Mouse (Mus musculus): ENCODE data around the gene Chmp4b. TPM values are rescaled to one million over a fixed set of nuclear protein-coding genes. Genes with fewer than 3 reads are reported as not detected.

Gene Chmp4b
- polyA plus RNA-seq, 1 experiment, result 116 TPM

DNA sequence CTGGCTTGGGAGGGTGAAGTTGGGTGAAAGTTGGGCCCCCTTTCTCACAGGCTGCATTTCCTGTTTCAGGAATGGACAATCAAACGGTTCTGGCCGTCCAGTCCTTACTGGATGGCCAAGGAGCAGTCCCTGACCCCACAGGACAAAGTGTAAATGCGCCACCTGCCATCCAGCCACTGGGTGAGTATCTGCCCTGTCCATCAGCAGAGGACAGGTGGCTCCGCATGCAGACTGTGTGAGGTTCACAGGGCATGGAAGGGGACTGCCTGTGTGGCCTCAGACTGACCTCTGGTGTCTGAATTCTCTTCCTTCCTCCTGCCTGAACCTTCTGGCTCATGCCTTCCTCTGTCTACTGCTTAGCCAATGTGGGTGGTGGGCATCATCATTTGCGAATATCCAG, 29.8 kb upstream of the Chmp4b start:
- Histone ChIP-seq H3K4me3 (ENCODE audit: low read depth, low read length) (no peak overlapping the region), H3K27ac (ENCODE audit: insufficient read depth, low read length) (no peak overlapping the region), H3K4me1 (ENCODE audit: control insufficient read depth, insufficient read depth, low read length) (no peaks in the 10 kb centered on the region), H3K27me3 (ENCODE audit: control insufficient read depth, insufficient read depth, low read length, poor library complexity, severe bottlenecking) (no peaks in the 10 kb centered on the region), H3K9me3 (replicated peaks; ENCODE audit: control insufficient read depth, insufficient read depth, low read length, poor library complexity, severe bottlenecking) (0 out of 2 replicates have a peak, but pooled peaks cover 3% of the 10 kb centered on the region), H3K36me3 (ENCODE audit: control insufficient read depth, insufficient read depth, low read length, poor library complexity, severe bottlenecking) (no peaks in the 10 kb centered on the region), H3K9ac (ENCODE audit: low read depth, poor library complexity, severe bottlenecking) (no peak overlapping the region)
- TF ChIP-seq CTCF (IDR thresholded peaks at IDR 0.05; ENCODE audit: low read depth, low read length) (no peak), POLR2A (IDR thresholded peaks at IDR 0.05; ENCODE audit: insufficient read depth, low read length) (no peak), EP300 (IDR thresholded peaks at IDR 0.05; ENCODE audit: insufficient read depth, low read depth, low read length) (no peak)

DNA sequence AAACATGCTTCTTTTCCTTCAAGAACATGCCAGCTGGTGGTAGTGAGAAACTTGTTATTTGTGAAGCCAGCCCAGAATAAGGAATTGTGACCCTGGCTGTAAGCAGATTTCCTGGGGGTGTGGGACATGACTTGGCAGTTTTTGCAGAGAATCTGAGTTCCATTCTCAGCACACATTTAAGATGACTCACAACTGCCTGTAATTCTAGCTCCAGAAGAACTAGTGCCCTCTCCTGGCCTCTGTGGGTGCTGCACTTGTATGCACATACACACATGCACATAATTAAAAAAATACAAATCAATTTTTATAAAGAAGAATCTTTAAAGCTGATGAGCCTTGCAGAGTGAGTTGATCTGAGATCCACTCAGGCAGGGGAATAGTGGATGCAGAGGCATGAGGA, 27.4 kb upstream of the Chmp4b start:
- H3K27ac ChIP-seq (ENCODE audit: insufficient read depth, low read length), result no peak overlapping the region
- H3K27me3 ChIP-seq (ENCODE audit: control insufficient read depth, insufficient read depth, low read length, poor library complexity, severe bottlenecking), result no peaks in the 10 kb centered on the region
- H3K9me3 ChIP-seq (replicated peaks; ENCODE audit: control insufficient read depth, insufficient read depth, low read length, poor library complexity, severe bottlenecking), result 0 out of 2 replicates have a peak, but pooled peaks cover 3% of the 10 kb centered on the region
- no peaks in the 10 kb centered on the region for H3K4me1 ChIP-seq (ENCODE audit: control insufficient read depth, insufficient read depth, low read length)
- no peak overlapping the region for H3K4me3 ChIP-seq (ENCODE audit: low read depth, low read length)
- H3K9ac ChIP-seq (ENCODE audit: low read depth, poor library complexity, severe bottlenecking), result no peak overlapping the region
- no peaks in the 10 kb centered on the region; the same call in 1 of the 2 replicates for H3K36me3 ChIP-seq (ENCODE audit: control insufficient read depth, insufficient read depth, low read length, poor library complexity, severe bottlenecking)
- TF ChIP-seq CTCF (IDR thresholded peaks at IDR 0.05; ENCODE audit: low read depth, low read length), result no peak
- TF ChIP-seq EP300 (IDR thresholded peaks at IDR 0.05; ENCODE audit: insufficient read depth, low read depth, low read length), result no peak
- TF ChIP-seq POLR2A (IDR thresholded peaks at IDR 0.05; ENCODE audit: insufficient read depth, low read length), result no peak

GRCm38 (mm10) chr2:154630531-154630930, 21.0 kb upstream of the Chmp4b start:
- no peak for TF ChIP-seq EP300 (IDR thresholded peaks at IDR 0.05; ENCODE audit: insufficient read depth, low read depth, low read length)
- no peak for TF ChIP-seq POLR2A (IDR thresholded peaks at IDR 0.05; ENCODE audit: insufficient read depth, low read length)
- TF ChIP-seq CTCF (IDR thresholded peaks at IDR 0.05; ENCODE audit: low read depth, low read length), result no peak
- no peaks in the 10 kb centered on the region for H3K4me1 ChIP-seq (ENCODE audit: control insufficient read depth, insufficient read depth, low read length)
- H3K4me3 ChIP-seq (ENCODE audit: low read depth, low read length), result no peak overlapping the region
- no peaks in the 10 kb centered on the region for H3K27me3 ChIP-seq (ENCODE audit: control insufficient read depth, insufficient read depth, low read length, poor library complexity, severe bottlenecking)
- no peak overlapping the region for H3K27ac ChIP-seq (ENCODE audit: insufficient read depth, low read length)
- no peaks in the 10 kb centered on the region; the same call in 1 of the 2 replicates for H3K36me3 ChIP-seq (ENCODE audit: control insufficient read depth, insufficient read depth, low read length, poor library complexity, severe bottlenecking)
- no peaks in the 10 kb centered on the region for H3K9me3 ChIP-seq (replicated peaks; ENCODE audit: control insufficient read depth, insufficient read depth, low read length, poor library complexity, severe bottlenecking)
- no peak overlapping the region for H3K9ac ChIP-seq (ENCODE audit: low read depth, poor library complexity, severe bottlenecking)

GRCm38 (mm10) chr2:154632203-154632780, 19.2 kb upstream of the Chmp4b start:
- Histone ChIP-seq H3K27me3 (ENCODE audit: control insufficient read depth, insufficient read depth, low read length, poor library complexity, severe bottlenecking) (no peaks in the 10 kb centered on the region), H3K9me3 (replicated peaks; ENCODE audit: control insufficient read depth, insufficient read depth, low read length, poor library complexity, severe bottlenecking) (no peaks in the 10 kb centered on the region), H3K4me1 (ENCODE audit: control insufficient read depth, insufficient read depth, low read length) (no peaks in the 10 kb centered on the region), H3K27ac (ENCODE audit: insufficient read depth, low read length) (no peak overlapping the region), H3K9ac (ENCODE audit: low read depth, poor library complexity, severe bottlenecking) (no peak overlapping the region), H3K4me3 (ENCODE audit: low read depth, low read length) (no peak overlapping the region), H3K36me3 (ENCODE audit: control insufficient read depth, insufficient read depth, low read length, poor library complexity, severe bottlenecking) (no peaks in the 10 kb centered on the region; the same call in 1 of the 2 replicates)
- TF ChIP-seq CTCF (IDR thresholded peaks at IDR 0.05; ENCODE audit: low read depth, low read length), result no peak
- no peak for TF ChIP-seq POLR2A (IDR thresholded peaks at IDR 0.05; ENCODE audit: insufficient read depth, low read length)
- TF ChIP-seq EP300 (IDR thresholded peaks at IDR 0.05; ENCODE audit: insufficient read depth, low read depth, low read length), result no peak

- no peak for TF ChIP-seq CTCF (IDR thresholded peaks at IDR 0.05; ENCODE audit: low read depth, low read length)
- TF ChIP-seq EP300 (IDR thresholded peaks at IDR 0.05; ENCODE audit: insufficient read depth, low read depth, low read length), result no peak
- no peak for TF ChIP-seq POLR2A (IDR thresholded peaks at IDR 0.05; ENCODE audit: insufficient read depth, low read length)
- Histone ChIP-seq H3K36me3 (ENCODE audit: control insufficient read depth, insufficient read depth, low read length, poor library complexity, severe bottlenecking) (no peaks in the 10 kb centered on the region; the same call in 1 of the 2 replicates), H3K27me3 (ENCODE audit: control insufficient read depth, insufficient read depth, low read length, poor library complexity, severe bottlenecking) (no peaks in the 10 kb centered on the region), H3K4me3 (ENCODE audit: low read depth, low read length) (no peak overlapping the region), H3K9me3 (replicated peaks; ENCODE audit: control insufficient read depth, insufficient read depth, low read length, poor library complexity, severe bottlenecking) (0 out of 2 replicates have a peak, but pooled peaks cover 1% of the 10 kb centered on the region), H3K27ac (ENCODE audit: insufficient read depth, low read length) (no peak overlapping the region), H3K9ac (ENCODE audit: low read depth, poor library complexity, severe bottlenecking) (no peak overlapping the region), H3K4me1 (ENCODE audit: control insufficient read depth, insufficient read depth, low read length) (no peaks in the 10 kb centered on the region)
Measured at GRCm38 (mm10) chr2:154633039-154633742, 18.3 kb upstream of the Chmp4b start.
